Mouse (Mus musculus) neutrophil, adult 5-6 weeks (primary cell): ENCODE measurements around the gene Cdk2ap2. TPM values are rescaled to one million over a fixed set of nuclear protein-coding genes. Genes with fewer than 3 reads are reported as not detected.
"Not testable (repeated sequence)": the region's sequence is repeated elsewhere in the genome, so short reads cannot be mapped to it uniquely, and the experiment has no call there.

Experiments
- ATAC-seq: fragments of 151-379, 151-347 bp; 2 replicates; pipeline ENCODE4 v1.8.0; 2017; ENCODE audit warnings: mild to moderate bottlenecking, moderate TSS enrichment; ENCODE audit not compliant: insufficient number of reproducible peaks, poor library complexity, low FRiP score, severe bottlenecking; ENCODE audit errors: extremely low read depth
- total RNA-seq: library from RNA; stranded (forward); fragments of 200-1000 nt; gene quantifications from 2 replicates; pipeline ENCODE4 v1.2.3, GENCODE M21; 2017

The Cdk2ap2 gene
- 202 and 205 TPM in 2 replicates for total RNA-seq

- ATAC-seq = peak; percentile 78
These were observed at the start of gene Cdk2ap2 for GRCm38 (mm10) chr19:4096642-4097440. TSS of gene Cdk2ap2 (plus strand) at chr19:4097182.

- peak; percentile 79 for ATAC-seq
These were observed 49.1 kb upstream of the Cdk2ap2 start for GRCm38 (mm10) chr19:4047859-4048258.

GRCm38 (mm10) chr19:4049069-4049468, 47.9 kb upstream of the Cdk2ap2 start:
- ATAC-seq = not testable (repeated sequence)

- no peak for ATAC-seq
These were observed 46.0 kb upstream of the Cdk2ap2 start for GRCm38 (mm10) chr19:4051016-4051415.

GRCm38 (mm10) chr19:4051741-4052515, 45.1 kb upstream of the Cdk2ap2 start:
- ATAC-seq = no peak

- ATAC-seq = no peak
These were observed 44.4 kb upstream of the Cdk2ap2 start for GRCm38 (mm10) chr19:4052516-4053030.

GRCm38 (mm10) chr19:4054613-4055012, 42.4 kb upstream of the Cdk2ap2 start:
- no peak for ATAC-seq

- no peak for ATAC-seq
These were observed 41.6 kb upstream of the Cdk2ap2 start for GRCm38 (mm10) chr19:4055216-4055946.

GRCm38 (mm10) chr19:4055947-4056693, 40.9 kb upstream of the Cdk2ap2 start:
- ATAC-seq = no peak

GRCm38 (mm10) chr19:4056727-4057126, 40.3 kb upstream of the Cdk2ap2 start:
- no peak for ATAC-seq

- no peak for ATAC-seq
These were observed 39.6 kb upstream of the Cdk2ap2 start for GRCm38 (mm10) chr19:4057389-4057788.

- ATAC-seq = no peak
These were observed 39.0 kb upstream of the Cdk2ap2 start for GRCm38 (mm10) chr19:4057962-4058361.

- ATAC-seq = no peak
These were observed 38.4 kb upstream of the Cdk2ap2 start for GRCm38 (mm10) chr19:4058581-4058980.

- ATAC-seq = peak; percentile 37
These were observed 37.8 kb upstream of the Cdk2ap2 start, which contains the start of gene Gstp3 for GRCm38 (mm10) chr19:4059069-4059740. TSS of gene Gstp3 (minus strand) at chr19:4059569.

GRCm38 (mm10) chr19:4060044-4060898, 36.7 kb upstream of the Cdk2ap2 start:
- not testable (repeated sequence) for ATAC-seq

GRCm38 (mm10) chr19:4060899-4061465, 36.0 kb upstream of the Cdk2ap2 start:
- ATAC-seq = no peak

GRCm38 (mm10) chr19:4063357-4063756, 33.6 kb upstream of the Cdk2ap2 start:
- ATAC-seq = not testable (repeated sequence)
